Mouse (Mus musculus) cerebellum, adult (tissue): ENCODE data around the gene Trim80.
"Not testable (repeated sequence)": the region's sequence is repeated elsewhere in the genome, so short reads cannot be mapped to it uniquely, and the experiment has no call there.

Experiments used
- ATAC-seq: cut with Nextera tagmentation; 2 replicates; pipeline ENCODE4 v1.9.2; 2017; ENCODE audit warnings: mild to moderate bottlenecking, moderate library complexity, mixed read lengths; ENCODE audit not compliant: insufficient number of reproducible peaks, low FRiP score, low TSS enrichment

Trim80 gene

GRCm38 (mm10) chr11:115427482-115428331 is 12.6 kb upstream of the Trim80 start:
- peak; percentile 45; the same call in 1 of the 2 replicates for ATAC-seq

DNA sequence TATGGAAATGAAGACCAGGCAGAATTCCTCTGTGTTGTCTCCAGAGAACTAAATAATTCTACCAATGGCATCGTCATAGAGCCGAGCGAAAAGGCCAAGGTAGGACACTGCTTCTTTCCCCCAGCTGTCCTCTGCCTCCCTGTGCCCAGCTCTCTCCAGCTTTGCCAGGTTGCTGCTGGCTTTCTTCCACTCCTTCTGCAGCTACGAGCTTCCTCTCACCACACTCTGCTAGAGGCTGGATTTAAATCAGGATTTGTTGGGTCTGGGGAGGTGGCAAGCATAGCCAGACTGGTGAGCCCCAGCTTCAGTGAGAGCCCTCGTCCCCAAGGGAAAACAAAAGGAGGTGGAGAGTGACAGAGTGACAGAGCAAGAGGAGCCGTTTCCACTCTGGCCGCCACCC is 11.0 kb upstream of the Trim80 start:
- no peak for ATAC-seq

- no peak for ATAC-seq
Measured at GRCm38 (mm10) chr11:115430561-115430960, 9.8 kb upstream of the Trim80 start.

GRCm38 (mm10) chr11:115432814-115433213 is 7.5 kb upstream of the Trim80 start:
- no peak for ATAC-seq

GRCm38 (mm10) chr11:115433342-115433741 is 7.0 kb upstream of the Trim80 start:
- ATAC-seq: no peak

GRCm38 (mm10) chr11:115435596-115436337 is 4.6 kb upstream of the Trim80 start:
- peak; percentile 89; the same call in 1 of the 2 replicates for ATAC-seq

GRCm38 (mm10) chr11:115437571-115438122 is 2.7 kb upstream of the Trim80 start:
- no peak for ATAC-seq

GRCm38 (mm10) chr11:115439326-115439725 is 1.0 kb upstream of the Trim80 start:
- ATAC-seq: no peak

GRCm38 (mm10) chr11:115441417-115441816 is 1.1 kb downstream of the Trim80 start:
- no peak for ATAC-seq

GRCm38 (mm10) chr11:115446906-115447305 is 6.6 kb downstream of the Trim80 start:
- ATAC-seq: no peak

DNA sequence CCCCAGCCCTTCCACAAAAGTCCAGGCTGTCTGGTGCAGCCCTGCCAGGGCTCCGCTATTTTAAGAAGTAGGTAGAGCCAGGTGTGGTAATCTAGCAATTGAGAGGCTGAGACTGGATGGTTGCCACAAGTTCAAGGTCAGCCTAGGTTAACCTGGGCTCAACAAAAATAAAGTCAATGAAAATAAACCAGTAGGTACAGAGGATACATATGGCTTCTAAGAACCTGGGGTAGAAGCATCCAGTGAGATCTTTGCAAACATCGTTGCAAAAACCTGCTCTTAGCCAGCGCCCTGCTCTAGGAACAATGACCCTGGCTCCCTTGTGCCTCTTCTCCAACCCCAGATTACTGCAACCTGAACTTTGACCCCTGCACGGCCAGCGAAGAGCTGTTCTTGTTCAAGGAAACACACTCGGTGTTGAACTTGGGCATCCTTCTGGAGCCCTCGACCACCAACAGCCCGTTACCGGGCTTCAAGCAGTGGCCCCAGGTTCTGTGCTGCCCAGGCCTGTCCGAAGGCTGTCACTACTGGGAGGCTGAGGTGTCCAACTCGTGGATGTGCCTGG is 7.1 kb downstream of the Trim80 start:
- ATAC-seq: no peak

DNA sequence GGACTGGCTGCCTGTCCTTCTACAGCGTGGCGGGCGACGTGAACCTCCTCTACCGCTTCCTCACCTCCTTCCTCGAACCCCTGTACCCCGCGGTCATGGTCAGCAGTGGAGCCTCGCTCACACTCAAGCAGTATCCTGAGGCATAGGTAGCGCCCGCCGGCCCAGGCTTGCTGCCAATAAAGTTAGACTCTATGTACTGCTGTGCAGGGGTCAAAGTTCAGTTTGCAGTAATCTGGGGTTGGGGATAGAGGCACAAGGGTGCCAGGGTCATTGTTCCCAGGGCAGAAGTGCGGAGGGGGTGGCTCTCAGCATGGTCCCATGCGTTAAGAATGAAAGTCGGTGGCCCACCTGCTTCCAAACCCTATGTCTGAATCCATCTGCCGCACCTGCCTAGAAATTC is 7.7 kb downstream of the Trim80 start:
- no peak for ATAC-seq

- no peak for ATAC-seq
Measured at GRCm38 (mm10) chr11:115448998-115449397, 8.7 kb downstream of the Trim80 start.

- no peak for ATAC-seq
Measured at GRCm38 (mm10) chr11:115450176-115450575, 9.8 kb downstream of the Trim80 start.

- no peak for ATAC-seq
Measured at GRCm38 (mm10) chr11:115451781-115452241, 11.5 kb downstream of the Trim80 start.

DNA sequence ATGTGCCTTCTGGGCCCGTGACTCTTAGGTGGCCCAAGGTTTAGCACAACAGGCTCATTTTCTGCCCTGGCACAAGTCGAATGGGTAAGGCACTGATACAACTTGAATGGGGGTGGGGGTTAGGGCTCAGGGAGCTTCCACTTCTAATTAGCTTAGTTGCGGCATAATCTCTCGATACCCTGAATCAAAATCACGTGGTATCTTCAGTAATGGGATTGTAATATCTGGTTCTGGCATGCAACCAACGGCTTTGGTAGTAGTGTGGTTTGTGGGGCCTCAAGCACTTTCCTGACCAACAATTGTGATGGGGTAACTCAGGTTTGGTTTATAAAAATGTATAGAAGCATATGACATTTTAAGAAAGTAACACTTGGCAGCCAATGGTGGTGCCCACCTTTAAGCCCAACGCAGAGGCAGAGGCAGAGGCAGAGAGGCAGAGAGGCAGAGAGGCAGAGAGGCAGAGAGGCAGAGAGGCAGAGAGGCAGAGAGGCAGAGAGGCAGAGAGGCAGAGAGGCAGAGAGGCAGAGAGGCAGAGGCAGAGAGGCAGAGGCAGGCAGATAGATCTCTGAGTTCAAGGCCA is 12.0 kb downstream of the Trim80 start:
- ATAC-seq: no peak

DNA sequence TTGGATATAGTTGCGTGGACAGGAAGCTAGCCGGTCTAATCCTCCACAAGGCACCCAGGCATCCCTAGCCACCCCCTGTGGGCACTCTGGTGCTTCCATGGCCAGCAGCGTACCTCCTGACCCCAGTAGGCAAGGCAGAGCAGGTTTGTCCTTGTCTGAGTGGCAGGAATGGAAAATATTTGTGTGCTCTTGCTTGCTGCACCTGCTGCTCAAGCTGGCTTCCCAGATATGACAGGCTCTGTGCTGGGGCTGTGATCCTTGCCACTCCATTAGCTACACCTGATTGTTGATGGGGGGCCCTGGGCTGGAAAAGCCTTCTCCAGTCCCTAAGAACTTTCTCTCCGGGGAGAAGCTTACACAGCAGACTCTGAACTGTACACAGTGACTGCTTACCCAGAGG is 13.0 kb downstream of the Trim80 start:
- no peak for ATAC-seq

DNA sequence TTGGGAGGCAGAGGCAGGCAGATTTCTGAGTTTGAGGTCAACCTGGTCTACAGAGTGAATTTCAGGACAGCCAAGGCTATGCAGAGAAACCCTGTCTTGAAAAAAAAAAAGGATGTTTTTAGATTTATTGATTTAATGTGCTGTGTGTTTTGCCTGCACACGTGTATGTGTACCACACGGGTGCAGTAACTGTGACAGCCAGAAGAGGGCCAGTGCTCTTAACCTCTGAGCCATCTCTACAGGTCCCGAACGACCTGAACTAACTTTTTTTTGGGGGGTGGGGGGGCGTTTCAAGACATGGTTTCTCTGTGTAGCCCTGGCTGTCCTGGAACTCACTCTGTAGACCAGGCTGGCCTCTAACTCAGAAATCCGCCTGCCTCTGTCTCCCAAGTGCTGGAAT is 14.5 kb downstream of the Trim80 start:
- not testable (repeated sequence) for ATAC-seq

DNA sequence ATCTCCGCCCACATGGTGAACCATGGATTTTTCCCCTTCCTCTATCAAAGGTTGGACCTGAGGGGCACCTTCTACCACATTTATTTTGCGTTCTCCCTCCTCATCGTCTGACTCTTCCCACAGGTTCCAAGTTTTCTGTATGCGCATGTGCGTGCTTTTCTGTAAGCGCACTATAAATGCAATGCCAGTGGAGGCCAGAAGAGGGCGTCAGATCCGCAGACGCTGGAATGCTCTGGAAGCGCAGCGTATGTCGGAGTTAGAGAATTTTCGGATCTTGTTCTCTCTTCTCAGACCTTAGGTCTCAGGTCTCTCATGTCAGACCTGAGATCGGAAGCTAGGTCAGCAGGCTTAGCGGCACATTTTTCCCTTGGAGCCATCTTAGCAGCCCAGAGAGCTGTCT is 15.3 kb downstream of the Trim80 start:
- ATAC-seq: no peak

- ATAC-seq: no peak
Measured at GRCm38 (mm10) chr11:115456182-115456581, 15.8 kb downstream of the Trim80 start.
